Mouse (Mus musculus): ENCODE results near the gene Rnps1. TPM values are rescaled to one million over a fixed set of nuclear protein-coding genes. Genes with fewer than 3 reads are reported as not detected.
"Not testable (repeated sequence)": the region's sequence is repeated elsewhere in the genome, so short reads cannot be mapped to it uniquely, and the experiment has no call there.

Gene Rnps1
- polyA plus RNA-seq, 1 experiment from 2014 or later = 471 TPM

- Histone ChIP-seq H3K36me3 (peaks cover 100% of the 10 kb centered on the region), H3K27me3 (ENCODE audit: low read depth, poor library complexity, severe bottlenecking) (no peaks in the 10 kb centered on the region), H3K27ac (no peak overlapping the region), H3K4me3 (no peak overlapping the region), H3K4me1 (no peaks in the 10 kb centered on the region), H3K9me3 (replicated peaks) (no peaks in the 10 kb centered on the region)
- WGBS = 91% methylated on average over 14 of the region's 14 CpGs
- DNase-seq (ENCODE audit: low spot score) = no peak
These were observed 27.7 kb downstream of the Rnps1 start for GRCm38 (mm10) chr17:24442107-24442506.

GRCm38 (mm10) chr17:24442632-24443155 is 28.3 kb downstream of the Rnps1 start, which contains the start of gene Dnase1l2:
Dnase1l2 (minus strand) TSS chr17:24443105.
- WGBS = 88% methylated on average over 7 of the region's 7 CpGs
- no peak for DNase-seq (ENCODE audit: low spot score)

GRCm38 (mm10) chr17:24443409-24443808 is 29.0 kb downstream of the Rnps1 start:
- no peaks in the 10 kb centered on the region for H3K9me3 ChIP-seq (replicated peaks)
- no peak overlapping the region for H3K4me3 ChIP-seq
- H3K36me3 ChIP-seq = peaks cover 100% of the 10 kb centered on the region
- H3K4me1 ChIP-seq = no peaks in the 10 kb centered on the region
- 90% methylated on average over 4 of the region's 4 CpGs for WGBS
- H3K27ac ChIP-seq = no peak overlapping the region
- DNase-seq (ENCODE audit: low spot score) = no peak
- H3K27me3 ChIP-seq (ENCODE audit: low read depth, poor library complexity, severe bottlenecking) = no peaks in the 10 kb centered on the region

More at GRCm38 (mm10) chr17:24442632-24443155, 28.3 kb downstream of the Rnps1 start, which contains the start of gene Dnase1l2:
- Histone ChIP-seq H3K9me3 (replicated peaks) (no peaks in the 10 kb centered on the region), H3K4me3 (no peak within 1 kb of the TSS), H3K36me3 (peaks cover 100% of the 10 kb centered on the region), H3K4me1 (no peaks in the 10 kb centered on the region), H3K27me3 (ENCODE audit: low read depth, poor library complexity, severe bottlenecking) (no peaks in the 10 kb centered on the region), H3K27ac (no peak within 1 kb of the TSS)

GRCm38 (mm10) chr17:24446590-24446989 is 32.2 kb downstream of the Rnps1 start:
- WGBS = 97% methylated on average over 8 of the region's 8 CpGs
- Histone ChIP-seq H3K27ac (no peak overlapping the region), H3K4me1 (no peaks in the 10 kb centered on the region), H3K4me3 (no peak overlapping the region), H3K36me3 (peaks cover 100% of the 10 kb centered on the region), H3K9me3 (replicated peaks) (no peaks in the 10 kb centered on the region), H3K27me3 (ENCODE audit: low read depth, poor library complexity, severe bottlenecking) (no peaks in the 10 kb centered on the region)
- DNase-seq (ENCODE audit: low spot score) = no peak

GRCm38 (mm10) chr17:24449507-24449906 is 35.1 kb downstream of the Rnps1 start:
- no peak for DNase-seq (ENCODE audit: low spot score)
- Histone ChIP-seq H3K36me3 (peaks cover 73% of the 10 kb centered on the region), H3K4me1 (peaks cover 10% of the 10 kb centered on the region), H3K27ac (no peak overlapping the region), H3K4me3 (no peak overlapping the region), H3K9me3 (replicated peaks) (no peaks in the 10 kb centered on the region), H3K27me3 (ENCODE audit: low read depth, poor library complexity, severe bottlenecking) (no peaks in the 10 kb centered on the region)
- 93% methylated on average over 6 of the region's 6 CpGs for WGBS

GRCm38 (mm10) chr17:24451220-24451619 is 36.9 kb downstream of the Rnps1 start:
- DNase-seq (ENCODE audit: low spot score) = no peak
- H3K4me3 ChIP-seq = no peak overlapping the region
- H3K9me3 ChIP-seq (replicated peaks) = no peaks in the 10 kb centered on the region
- WGBS = 94% methylated on average over 6 of the region's 6 CpGs
- peaks cover 16% of the 10 kb centered on the region for H3K4me1 ChIP-seq
- H3K27ac ChIP-seq = no peak overlapping the region
- no peaks in the 10 kb centered on the region for H3K27me3 ChIP-seq (ENCODE audit: low read depth, poor library complexity, severe bottlenecking)
- H3K36me3 ChIP-seq = peaks cover 56% of the 10 kb centered on the region

- Histone ChIP-seq H3K36me3 (peaks cover 34% of the 10 kb centered on the region), H3K9me3 (replicated peaks) (no peaks in the 10 kb centered on the region), H3K4me1 (peaks cover 16% of the 10 kb centered on the region), H3K27me3 (ENCODE audit: low read depth, poor library complexity, severe bottlenecking) (no peaks in the 10 kb centered on the region), H3K27ac (no peak overlapping the region), H3K4me3 (peak overlapping the region; percentile 74; the same call in 1 of the 2 replicates)
- DNase-seq (ENCODE audit: low spot score) = no peak
- 89% methylated on average over 2 of the region's 2 CpGs for WGBS
These were observed 39.0 kb downstream of the Rnps1 start for GRCm38 (mm10) chr17:24453372-24453771.

GRCm38 (mm10) chr17:24454218-24454755 is 39.9 kb downstream of the Rnps1 start:
- WGBS = 9% methylated on average over 14 of the region's 14 CpGs
- H3K9me3 ChIP-seq (replicated peaks) = no peaks in the 10 kb centered on the region
- no peak for DNase-seq (ENCODE audit: low spot score)
- peak overlapping the region; percentile 74 for H3K4me3 ChIP-seq
- H3K27me3 ChIP-seq (ENCODE audit: low read depth, poor library complexity, severe bottlenecking) = no peaks in the 10 kb centered on the region
- H3K36me3 ChIP-seq = peaks cover 25% of the 10 kb centered on the region
- peak overlapping the region; percentile 89 for H3K27ac ChIP-seq
- peaks cover 16% of the 10 kb centered on the region for H3K4me1 ChIP-seq

- Histone ChIP-seq H3K27me3 (ENCODE audit: low read depth, poor library complexity, severe bottlenecking) (no peaks in the 10 kb centered on the region), H3K4me1 (peaks cover 16% of the 10 kb centered on the region), H3K27ac (peak overlapping the region; percentile 89), H3K9me3 (replicated peaks) (no peaks in the 10 kb centered on the region), H3K4me3 (peak overlapping the region; percentile 74), H3K36me3 (peaks cover 19% of the 10 kb centered on the region)
- peak; percentile 98 for DNase-seq (ENCODE audit: low spot score)
- under 1% methylated on average over 67 of the region's 67 CpGs for WGBS
These were observed 40.6 kb downstream of the Rnps1 start for GRCm38 (mm10) chr17:24454756-24455522.

- not testable (repeated sequence) for H3K27me3 ChIP-seq (ENCODE audit: low read depth, poor library complexity, severe bottlenecking); H3K9me3 ChIP-seq (replicated peaks); DNase-seq (ENCODE audit: low spot score)
- Histone ChIP-seq H3K27ac (peak overlapping the region; percentile 25; the same call in 1 of the 2 replicates), H3K4me3 (peak overlapping the region; percentile 74), H3K4me1 (peaks cover 16% of the 10 kb centered on the region), H3K36me3 (peaks cover 11% of the 10 kb centered on the region)
- WGBS = 52% methylated on average over 10 of the region's 10 CpGs
These were observed 41.3 kb downstream of the Rnps1 start for GRCm38 (mm10) chr17:24455523-24456206.

GRCm38 (mm10) chr17:24461580-24461979 is 47.2 kb downstream of the Rnps1 start:
- no peaks in the 10 kb centered on the region for H3K4me1 ChIP-seq
- WGBS = 77% methylated on average over 2 of the region's 2 CpGs
- DNase-seq (ENCODE audit: low spot score) = no peak
- H3K4me3 ChIP-seq = no peak overlapping the region
- H3K36me3 ChIP-seq = no peaks in the 10 kb centered on the region
- H3K9me3 ChIP-seq (replicated peaks) = no peaks in the 10 kb centered on the region
- H3K27ac ChIP-seq = no peak overlapping the region
- H3K27me3 ChIP-seq (ENCODE audit: low read depth, poor library complexity, severe bottlenecking) = no peaks in the 10 kb centered on the region

GRCm38 (mm10) chr17:24462932-24463331 is 48.6 kb downstream of the Rnps1 start:
- H3K9me3 ChIP-seq (replicated peaks) = no peaks in the 10 kb centered on the region
- no peak for DNase-seq (ENCODE audit: low spot score)
- no peaks in the 10 kb centered on the region for H3K36me3 ChIP-seq
- no peaks in the 10 kb centered on the region for H3K4me1 ChIP-seq
- H3K4me3 ChIP-seq = no peak overlapping the region
- no peak overlapping the region for H3K27ac ChIP-seq
- WGBS = 83% methylated on average over 1 of the region's 1 CpGs
- H3K27me3 ChIP-seq (ENCODE audit: low read depth, poor library complexity, severe bottlenecking) = no peaks in the 10 kb centered on the region

All from limb, embryonic 10.5 days (tissue).